Mouse (Mus musculus) thymus, postnatal 25 days (tissue): ENCODE results near the gene Fam161a.

Source experiments
- DNase-seq: peaks from one replicate; pipeline ENCODE4 v3.0.0; 2022

Gene Fam161a

GRCm38 (mm10) chr11:23007481-23008180 lies at the start of gene Fam161a:
Fam161a (plus strand) TSS chr11:23007531.
- peak; percentile 40 for DNase-seq

- DNase-seq = peak; percentile 27
Observed at GRCm38 (mm10) chr11:22957791-22958374, 49.4 kb upstream of the Fam161a start.

GRCm38 (mm10) chr11:22962101-22962500 lies 45.2 kb upstream of the Fam161a start:
- DNase-seq = no peak

- DNase-seq = no peak
Observed at GRCm38 (mm10) chr11:22964401-22964800, 42.9 kb upstream of the Fam161a start.

GRCm38 (mm10) chr11:22965503-22965902 lies 41.8 kb upstream of the Fam161a start:
- peak; percentile 27 for DNase-seq

- DNase-seq = no peak
Observed at GRCm38 (mm10) chr11:22969486-22969885, 37.8 kb upstream of the Fam161a start.

- no peak for DNase-seq
Observed at GRCm38 (mm10) chr11:22970546-22970945, 36.8 kb upstream of the Fam161a start.

- peak; percentile 61 for DNase-seq
Observed at GRCm38 (mm10) chr11:22971835-22972709, 35.3 kb upstream of the Fam161a start, which contains the start of gene Zrsr1. Zrsr1 (plus strand) TSS chr11:22972005.

- DNase-seq = peak; percentile 77
Observed at GRCm38 (mm10) chr11:22972746-22973526, 34.4 kb upstream of the Fam161a start.

GRCm38 (mm10) chr11:22973599-22973998 lies 33.7 kb upstream of the Fam161a start:
- no peak for DNase-seq

- DNase-seq = no peak
Observed at GRCm38 (mm10) chr11:22978215-22978614, 29.1 kb upstream of the Fam161a start.

GRCm38 (mm10) chr11:22978711-22979110 lies 28.6 kb upstream of the Fam161a start:
- no peak for DNase-seq

GRCm38 (mm10) chr11:22979221-22979620 lies 28.1 kb upstream of the Fam161a start:
- DNase-seq = no peak

- DNase-seq = no peak
Observed at GRCm38 (mm10) chr11:22981041-22981440, 26.3 kb upstream of the Fam161a start.

GRCm38 (mm10) chr11:22981543-22981950 lies 25.8 kb upstream of the Fam161a start:
- no peak for DNase-seq

- peak; percentile 97 for DNase-seq
Observed at GRCm38 (mm10) chr11:22981984-22982757, 25.2 kb upstream of the Fam161a start, which contains the start of the genes Gm28048 and Commd1. Gm28048 (minus strand) TSS chr11:22982090. Commd1 (minus strand) TSS chr11:22982382.

- no peak for DNase-seq
Observed at GRCm38 (mm10) chr11:22982846-22983245, 24.5 kb upstream of the Fam161a start.

GRCm38 (mm10) chr11:22985510-22985909 lies 21.8 kb upstream of the Fam161a start:
- no peak for DNase-seq

- DNase-seq = no peak
Observed at GRCm38 (mm10) chr11:22987357-22987756, 20.0 kb upstream of the Fam161a start.

- DNase-seq = no peak
Observed at GRCm38 (mm10) chr11:22989786-22990185, 17.5 kb upstream of the Fam161a start.

- DNase-seq = peak; percentile 85
Observed at GRCm38 (mm10) chr11:22990393-22991126, 16.8 kb upstream of the Fam161a start, which contains the start of gene Cct4. Cct4 (plus strand) TSS chr11:22990519.
